Mouse (Mus musculus) CH12.LX (cell line): ENCODE data around the gene Asic4.

Source experiments
- CHD2 ChIP-seq: IDR thresholded peaks from 2 replicates; pipeline ENCODE4 v1.6.1; 2011; ENCODE audit warnings: low read length, improper control_type of control experiment
- CTCF ChIP-seq, 2 experiments: IDR thresholded peaks in 1 of 2; conservative IDR thresholded peaks in 1 of 2; 2 replicates each; pipeline ENCODE4 v1.5.1; 2011 to 2012; ENCODE audit warnings: low read depth in 2 of 2, low read length in 2 of 2, improper control_type of control experiment in 1 of 2, inconsistent platforms in 1 of 2, mild to moderate bottlenecking in 1 of 2, moderate library complexity in 1 of 2
- ETS1 ChIP-seq: conservative IDR thresholded peaks from 2 replicates; pipeline ENCODE4 v1.6.1; 2012; ENCODE audit warnings: low read depth, mild to moderate bottlenecking, inconsistent platforms, low read length, improper control_type of control experiment, moderate library complexity
- NELFE ChIP-seq: IDR thresholded peaks from 2 replicates; pipeline ENCODE4 v1.6.1; 2011; ENCODE audit warnings: low read depth, low read length, improper control_type of control experiment
- RCOR1 ChIP-seq: conservative IDR thresholded peaks from 2 replicates; pipeline ENCODE4 v1.6.1; 2012; ENCODE audit warnings: low read depth, mild to moderate bottlenecking, inconsistent platforms, low read length, improper control_type of control experiment
- ZC3H11A ChIP-seq: IDR thresholded peaks from 2 replicates; pipeline ENCODE4 v1.6.1; 2012; ENCODE audit warnings: low read depth, mild to moderate bottlenecking, inconsistent platforms, low read length, improper control_type of control experiment

DNA sequence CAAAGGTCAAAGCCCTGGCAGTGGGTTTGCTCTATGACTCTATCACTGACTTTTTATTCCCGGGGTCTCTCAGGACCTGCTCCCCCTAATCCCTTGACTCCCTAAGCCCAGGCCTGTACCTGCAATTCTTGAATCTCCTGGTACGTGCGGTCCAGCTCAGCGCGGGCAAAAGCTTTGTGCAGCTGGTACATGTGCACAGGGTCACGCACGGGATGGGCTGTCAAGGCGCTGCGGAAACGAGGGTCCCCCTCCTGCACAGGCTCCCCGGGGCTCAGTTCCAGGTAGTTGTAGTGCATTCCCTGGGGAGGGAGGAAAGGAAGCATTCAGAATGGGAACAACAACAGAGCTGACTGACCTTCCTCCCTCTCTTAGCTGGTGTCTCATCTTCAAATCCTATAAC is 26.2 kb downstream of the Asic4 start:
- TF ChIP-seq CTCF (conservative IDR thresholded peaks at IDR 0.05 in 1 of 2, IDR thresholded peaks at IDR 0.05 in 1 of 2; ENCODE audit: low read depth in 2 of 2, low read length in 2 of 2) (no peak), RCOR1 (no peak), CHD2 (no peak), ETS1 (no peak), NELFE (no peak), ZC3H11A (no peak)
